Mouse (Mus musculus): Measurements from ENCODE around the gene Itgb3bp.

Itgb3bp gene

DNA sequence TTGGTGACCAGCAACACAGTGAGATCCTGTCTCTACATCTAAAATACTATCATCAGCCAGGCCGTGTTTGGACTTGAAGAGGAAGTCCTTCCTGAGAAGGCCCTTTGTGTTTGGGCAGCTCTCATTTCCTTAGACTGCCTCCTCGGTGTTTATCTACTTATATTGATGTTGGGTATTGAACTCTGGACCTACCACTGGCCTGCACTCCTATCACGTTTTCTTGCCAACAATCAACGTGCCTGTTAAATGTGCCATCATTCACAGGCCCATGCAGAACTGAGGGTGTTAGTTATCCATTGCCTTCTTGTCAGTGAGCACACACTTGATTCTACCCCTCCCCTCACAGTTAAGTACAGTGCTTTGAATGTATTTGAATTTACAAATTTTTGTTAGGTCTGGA lies 211.7 kb downstream of the Itgb3bp start:
- DNase-seq (ENCODE audit: low spot score in 2 of 2) = no peak

DNA sequence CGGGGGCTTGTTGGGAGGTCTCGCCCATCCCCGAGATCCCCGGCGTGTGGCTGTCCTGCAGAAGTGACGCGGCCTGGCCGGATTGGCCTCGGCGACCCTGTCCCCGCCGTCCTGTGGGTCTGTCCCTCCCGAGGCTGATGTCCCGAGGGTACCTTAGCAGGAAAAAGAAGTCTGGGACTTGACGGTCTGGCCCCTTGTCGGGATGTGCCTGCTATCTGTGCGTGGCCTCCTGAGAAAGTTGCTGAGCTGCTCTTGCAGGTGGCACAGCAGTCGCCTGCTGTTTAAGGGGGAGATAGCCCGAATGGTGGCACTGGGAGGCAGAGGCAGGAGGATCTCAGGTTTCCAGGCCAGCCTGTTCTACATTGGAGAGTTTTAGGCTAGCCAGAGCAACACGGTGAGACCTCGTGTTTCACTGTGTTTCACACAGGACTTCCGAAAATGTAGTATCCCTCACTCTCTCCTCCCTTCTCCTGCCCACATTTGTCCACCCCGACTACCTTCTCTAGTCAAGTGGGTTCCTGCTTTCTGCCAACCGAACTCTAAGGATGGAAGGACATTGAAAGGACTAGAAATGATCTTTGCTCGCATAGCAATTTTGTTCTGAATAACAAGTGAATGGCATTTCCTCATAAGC lies 213.7 kb downstream of the Itgb3bp start:
- DNase-seq (ENCODE audit: low spot score in 2 of 2) = no peak

Data from thymus, postnatal 10 days (tissue).